Mouse (Mus musculus): Measurements from ENCODE around the gene Ankrd12. TPM values are rescaled to one million over a fixed set of nuclear protein-coding genes. Genes with fewer than 3 reads are reported as not detected.
"Not testable (repeated sequence)": the region's sequence is repeated elsewhere in the genome, so short reads cannot be mapped to it uniquely, and the experiment has no call there.

Ankrd12 gene
- total RNA-seq, 2 experiments from 2014 or later: 110 to 119 TPM

DNA sequence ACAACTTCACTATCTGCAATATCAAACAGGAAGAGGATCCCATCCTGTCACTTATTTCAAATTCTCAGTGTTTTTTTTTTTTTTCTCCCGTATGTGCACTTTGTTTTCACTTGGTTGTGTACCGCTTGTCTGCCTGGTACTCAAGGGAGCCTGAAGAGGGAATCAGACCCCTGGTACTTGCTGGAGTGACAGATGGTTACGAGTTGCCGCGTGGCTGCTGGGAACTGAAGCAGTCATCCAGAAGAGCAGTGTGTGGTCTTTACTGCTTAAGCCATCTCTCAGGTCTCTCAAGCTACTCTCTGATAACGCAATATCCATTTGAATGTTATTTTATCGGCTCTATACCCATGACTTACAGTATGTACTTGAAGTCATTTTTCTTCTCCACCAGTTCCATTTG is 52.7 kb downstream of the Ankrd12 start:
- DNase-seq (ENCODE audit: extremely low spot score in 1 of 2, low spot score in 2 of 2): no peak
- intact Hi-C loops (cut with DNase I): no loop called here

GRCm38 (mm10) chr17:66011790-66012189 is 65.1 kb downstream of the Ankrd12 start:
- intact Hi-C loops (cut with DNase I): no loop called here
- no peak for DNase-seq (ENCODE audit: extremely low spot score in 1 of 2, low spot score in 2 of 2)

DNA sequence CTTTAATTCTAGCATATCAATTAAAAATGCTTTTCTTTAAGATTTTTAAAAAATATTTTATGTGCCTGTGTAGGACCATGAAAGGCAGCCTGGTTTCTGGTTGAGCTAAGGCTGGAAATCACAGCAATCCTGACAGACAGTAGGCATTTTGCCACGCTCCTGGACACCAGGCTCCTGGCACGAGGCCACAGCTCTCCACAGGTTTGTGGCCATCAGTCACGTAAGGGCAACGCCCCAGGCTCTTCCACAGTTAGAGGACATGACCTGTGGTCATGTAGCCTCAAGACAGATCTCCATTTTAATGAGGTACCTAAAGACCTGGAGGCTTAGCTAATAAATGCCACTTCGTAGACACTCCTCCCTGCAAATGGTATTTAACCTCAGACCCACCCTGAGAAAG is 69.0 kb downstream of the Ankrd12 start:
- peak in 1 of 2 experiments; percentile 21 for DNase-seq (ENCODE audit: extremely low spot score in 1 of 2, low spot score in 2 of 2)
- intact Hi-C loops (cut with DNase I): no loop called here

GRCm38 (mm10) chr17:66007473-66007872 is 69.4 kb downstream of the Ankrd12 start:
- no peak for DNase-seq (ENCODE audit: extremely low spot score in 1 of 2, low spot score in 2 of 2)
- intact Hi-C loops (cut with DNase I): no loop called here

GRCm38 (mm10) chr17:65988151-65988820 is 88.6 kb downstream of the Ankrd12 start:
- DNase-seq (ENCODE audit: extremely low spot score in 1 of 2, low spot score in 2 of 2): no peak
- intact Hi-C loops (cut with DNase I): no loop called here

DNA sequence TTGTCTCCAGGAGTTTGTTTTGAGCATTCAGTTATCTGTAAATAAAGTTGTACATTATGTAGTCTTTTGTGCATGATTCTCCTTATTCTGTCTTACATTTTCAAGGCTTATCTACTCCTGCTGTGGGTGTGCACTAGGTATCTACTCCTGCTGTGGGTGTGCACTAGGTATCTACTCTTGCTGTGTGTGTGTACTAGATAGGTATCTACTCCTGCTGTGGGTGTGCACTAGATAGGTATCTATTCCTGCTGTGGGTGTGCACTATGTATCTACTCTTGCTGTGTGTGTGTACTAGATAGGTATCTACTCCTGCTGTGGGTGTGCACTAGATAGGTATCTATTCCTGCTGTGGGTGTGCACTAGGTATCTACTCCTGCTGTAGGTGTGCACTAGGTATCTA is 100.2 kb downstream of the Ankrd12 start:
- DNase-seq (ENCODE audit: extremely low spot score in 1 of 2, low spot score in 2 of 2); intact Hi-C loops (cut with DNase I): not testable (repeated sequence)

- DNase-seq (ENCODE audit: extremely low spot score in 1 of 2, low spot score in 2 of 2): no peak
Measured at GRCm38 (mm10) chr17:65967751-65968150, 109.1 kb downstream of the Ankrd12 start.

GRCm38 (mm10) chr17:65962263-65962662 is 114.6 kb downstream of the Ankrd12 start:
- intact Hi-C loops (cut with DNase I): no loop called here
- no peak for DNase-seq (ENCODE audit: extremely low spot score in 1 of 2, low spot score in 2 of 2)

More at GRCm38 (mm10) chr17:65967751-65968150, 109.1 kb downstream of the Ankrd12 start:
- intact Hi-C loops (cut with DNase I): no loop called here

- no peak for DNase-seq (ENCODE audit: extremely low spot score in 1 of 2, low spot score in 2 of 2)
- intact Hi-C loops (cut with DNase I): no loop called here
Measured at GRCm38 (mm10) chr17:65961606-65962136, 115.2 kb downstream of the Ankrd12 start.

- no peak for DNase-seq (ENCODE audit: extremely low spot score in 1 of 2, low spot score in 2 of 2)
- intact Hi-C loops (cut with DNase I): no loop called here
Measured at GRCm38 (mm10) chr17:65959011-65959410, 117.9 kb downstream of the Ankrd12 start.

GRCm38 (mm10) chr17:65958366-65958765 is 118.5 kb downstream of the Ankrd12 start:
- DNase-seq (ENCODE audit: extremely low spot score in 1 of 2, low spot score in 2 of 2): no peak
- intact Hi-C loops (cut with DNase I): no loop called here

DNA sequence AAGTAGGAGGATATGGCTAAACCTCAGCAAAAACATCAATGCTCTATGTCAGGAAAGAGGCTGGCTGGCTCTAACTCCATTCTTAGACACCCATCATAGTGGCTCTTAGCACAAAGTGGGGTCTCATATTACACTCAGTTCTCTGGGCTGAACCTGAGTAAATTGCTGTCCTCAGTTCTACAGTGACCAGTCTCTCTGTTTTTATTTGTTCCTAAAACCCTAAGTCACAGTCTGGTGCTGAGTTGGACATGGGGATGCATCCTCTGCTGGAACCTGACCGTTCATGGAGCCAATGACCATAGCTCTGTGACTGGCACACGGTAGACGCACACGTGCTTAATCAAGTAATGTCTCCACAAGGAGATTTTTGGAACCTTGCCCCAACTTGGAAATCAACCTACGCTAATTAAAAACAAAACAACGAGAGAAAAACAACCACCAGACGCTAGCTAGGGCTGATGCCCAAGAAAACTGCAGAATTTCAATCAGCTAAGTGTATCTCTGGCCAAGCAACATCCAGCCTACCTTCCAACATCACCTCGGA is 119.0 kb downstream of the Ankrd12 start:
- DNase-seq (ENCODE audit: extremely low spot score in 1 of 2, low spot score in 2 of 2): no peak
- intact Hi-C loops (cut with DNase I): no loop called here

DNA sequence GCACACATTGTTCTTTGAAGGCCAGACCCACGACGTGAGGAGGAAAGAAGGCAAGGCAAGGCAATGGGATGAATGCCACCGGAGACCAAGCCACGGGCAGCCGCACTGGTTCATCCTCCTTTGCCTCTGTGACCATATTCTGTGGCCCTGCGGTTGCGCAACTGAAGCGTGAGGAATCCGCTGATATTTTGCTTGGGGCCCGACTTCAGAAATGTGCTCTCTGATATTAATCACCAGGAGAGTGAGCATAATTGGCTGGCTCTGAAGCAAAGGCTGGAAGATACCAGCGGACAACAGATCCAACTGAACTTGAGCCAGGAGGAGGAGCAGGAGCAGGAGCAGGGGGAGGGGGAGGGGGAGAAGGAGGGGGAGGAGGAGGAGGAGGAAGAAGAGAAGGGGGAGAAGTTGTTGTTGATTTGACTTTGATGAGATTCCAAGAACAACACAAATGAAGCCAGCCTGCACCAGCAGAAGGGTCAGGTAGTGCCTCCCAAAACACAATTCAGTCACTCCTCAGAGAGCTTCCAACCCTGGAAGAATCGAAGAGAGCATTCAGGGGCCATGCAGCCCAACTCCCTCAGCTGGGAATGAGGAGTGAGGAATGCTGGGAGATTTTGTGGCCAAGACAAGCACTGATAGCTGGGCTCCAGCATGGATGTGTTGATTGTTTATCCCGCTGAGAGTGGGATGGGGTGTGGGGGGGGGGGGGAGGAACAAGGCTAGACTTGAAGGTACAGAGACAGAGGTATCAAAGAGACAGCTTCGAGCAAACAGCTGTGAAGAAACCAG is 119.7 kb downstream of the Ankrd12 start:
- DNase-seq (ENCODE audit: extremely low spot score in 1 of 2, low spot score in 2 of 2): no peak
- intact Hi-C loops (cut with DNase I): no loop called here

DNA sequence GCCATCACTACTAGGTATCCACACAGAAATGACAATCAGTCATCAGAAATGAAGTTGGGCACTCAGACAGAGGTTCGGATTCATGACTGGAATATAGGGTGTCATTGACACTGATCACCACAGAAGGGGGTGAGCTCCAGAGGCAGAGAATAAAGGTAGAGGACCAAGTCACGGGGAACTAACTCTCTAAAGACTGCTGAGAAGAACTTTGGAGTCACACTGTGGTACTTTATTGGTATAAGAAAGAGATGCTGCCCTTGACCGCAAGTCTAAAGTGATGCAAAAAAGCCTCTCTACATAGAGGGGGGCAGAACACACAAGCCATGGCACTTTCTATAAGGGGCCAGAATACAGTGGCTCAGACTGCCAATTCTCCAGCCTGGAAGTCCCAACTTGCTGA is 120.7 kb downstream of the Ankrd12 start:
- DNase-seq (ENCODE audit: extremely low spot score in 1 of 2, low spot score in 2 of 2): no peak
- intact Hi-C loops (cut with DNase I): no loop called here

GRCm38 (mm10) chr17:65953959-65954358 is 122.9 kb downstream of the Ankrd12 start:
- intact Hi-C loops (cut with DNase I): loop anchor here (5.0 kb wide), 2 partner anchors 82 to 148 kb away; partner anchors contain the start of gene Ndufv2
- DNase-seq (ENCODE audit: extremely low spot score in 1 of 2, low spot score in 2 of 2): no peak

GRCm38 (mm10) chr17:65952083-65952482 is 124.8 kb downstream of the Ankrd12 start:
- intact Hi-C loops (cut with DNase I): loop anchor here (5.0 kb wide), 2 partner anchors 80 to 150 kb away; partner anchors contain the start of gene Ndufv2
- DNase-seq (ENCODE audit: extremely low spot score in 1 of 2, low spot score in 2 of 2): no peak

DNA sequence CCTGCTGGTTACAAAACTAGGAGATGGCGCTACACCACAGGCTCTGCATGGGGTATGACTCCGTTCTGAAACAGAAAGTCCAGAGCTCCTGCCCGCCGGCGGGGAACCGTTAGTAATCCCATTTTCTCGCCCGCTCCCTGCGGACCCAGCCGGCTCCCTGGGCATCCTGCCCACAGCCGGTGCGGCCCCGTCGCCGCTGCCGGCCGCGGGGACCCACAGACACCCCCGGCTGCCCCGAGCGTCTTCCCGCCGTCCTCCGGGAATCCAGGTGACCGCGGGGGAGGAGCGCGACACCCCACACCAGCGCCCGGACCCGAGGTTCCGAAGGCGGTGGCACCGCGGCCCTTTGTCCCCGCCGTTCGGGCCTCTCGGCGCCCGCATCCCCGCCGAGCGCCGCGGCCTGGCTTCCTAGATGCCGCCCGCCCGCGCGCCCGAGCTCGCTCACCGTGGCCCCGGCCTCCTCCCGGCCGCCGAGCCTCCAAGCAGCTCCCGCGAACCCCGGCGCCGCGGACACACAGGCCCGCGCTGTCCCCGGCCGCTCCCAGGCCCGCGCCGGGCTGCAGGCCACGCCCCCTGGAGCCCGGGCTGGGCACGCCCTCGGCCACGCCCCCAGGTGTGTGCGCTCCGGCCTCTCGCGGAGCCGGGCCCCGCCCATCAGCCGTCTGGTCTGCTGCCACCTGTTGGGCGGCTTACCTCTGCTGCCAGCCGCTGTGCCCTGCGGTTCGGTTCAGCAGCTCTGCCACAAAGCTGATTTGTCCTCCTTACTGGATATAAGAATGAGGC is 126.1 kb downstream of the Ankrd12 start, which contains the start of gene Twsg1:
TSS of gene Twsg1 (minus strand) at position 605 of the 783 bp plus-strand sequence.
- intact Hi-C loops (cut with DNase I): loop anchor here (5.0 kb wide), 2 partner anchors 79 to 151 kb away; partner anchors contain the start of gene Ndufv2
- DNase-seq (ENCODE audit: extremely low spot score in 1 of 2, low spot score in 2 of 2): peak; percentile 80 to 95

GRCm38 (mm10) chr17:65950183-65950582 is 126.7 kb downstream of the Ankrd12 start:
- no peak for DNase-seq (ENCODE audit: extremely low spot score in 1 of 2, low spot score in 2 of 2)
- intact Hi-C loops (cut with DNase I): loop anchor here (5.0 kb wide), 2 partner anchors 78 to 152 kb away; partner anchors contain the start of gene Ndufv2
